Mouse (Mus musculus): Measurements from ENCODE around the gene Nrap. TPM values are rescaled to one million over a fixed set of nuclear protein-coding genes. Genes with fewer than 3 reads are reported as not detected.

The Nrap gene
- 0.10 and 0.16 TPM in 2 replicates for polyA plus RNA-seq (2012; rRNA removed)

DNA sequence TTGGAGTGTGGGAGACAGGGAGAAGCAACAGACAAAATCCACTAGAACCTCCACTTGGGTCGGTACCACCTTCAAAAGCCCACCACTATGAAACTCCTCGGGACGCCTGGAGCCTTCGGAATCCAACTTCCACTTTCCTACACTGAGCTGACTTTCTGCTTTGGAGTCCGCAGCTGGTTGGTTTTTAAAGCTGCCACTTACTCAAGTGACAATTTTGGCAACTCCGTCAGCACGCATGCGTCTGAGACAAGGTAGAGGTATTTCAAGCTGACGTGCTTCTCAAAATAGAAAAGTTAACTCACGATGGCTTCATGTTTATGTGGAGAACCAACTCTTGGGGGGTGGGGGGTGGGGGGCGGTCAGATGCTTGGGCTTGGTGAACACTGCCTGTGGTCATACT is at the start of gene Nrap:
Gene Nrap, minus strand, starts transcription at position 159 of the 400 bp plus-strand sequence.

DNA sequence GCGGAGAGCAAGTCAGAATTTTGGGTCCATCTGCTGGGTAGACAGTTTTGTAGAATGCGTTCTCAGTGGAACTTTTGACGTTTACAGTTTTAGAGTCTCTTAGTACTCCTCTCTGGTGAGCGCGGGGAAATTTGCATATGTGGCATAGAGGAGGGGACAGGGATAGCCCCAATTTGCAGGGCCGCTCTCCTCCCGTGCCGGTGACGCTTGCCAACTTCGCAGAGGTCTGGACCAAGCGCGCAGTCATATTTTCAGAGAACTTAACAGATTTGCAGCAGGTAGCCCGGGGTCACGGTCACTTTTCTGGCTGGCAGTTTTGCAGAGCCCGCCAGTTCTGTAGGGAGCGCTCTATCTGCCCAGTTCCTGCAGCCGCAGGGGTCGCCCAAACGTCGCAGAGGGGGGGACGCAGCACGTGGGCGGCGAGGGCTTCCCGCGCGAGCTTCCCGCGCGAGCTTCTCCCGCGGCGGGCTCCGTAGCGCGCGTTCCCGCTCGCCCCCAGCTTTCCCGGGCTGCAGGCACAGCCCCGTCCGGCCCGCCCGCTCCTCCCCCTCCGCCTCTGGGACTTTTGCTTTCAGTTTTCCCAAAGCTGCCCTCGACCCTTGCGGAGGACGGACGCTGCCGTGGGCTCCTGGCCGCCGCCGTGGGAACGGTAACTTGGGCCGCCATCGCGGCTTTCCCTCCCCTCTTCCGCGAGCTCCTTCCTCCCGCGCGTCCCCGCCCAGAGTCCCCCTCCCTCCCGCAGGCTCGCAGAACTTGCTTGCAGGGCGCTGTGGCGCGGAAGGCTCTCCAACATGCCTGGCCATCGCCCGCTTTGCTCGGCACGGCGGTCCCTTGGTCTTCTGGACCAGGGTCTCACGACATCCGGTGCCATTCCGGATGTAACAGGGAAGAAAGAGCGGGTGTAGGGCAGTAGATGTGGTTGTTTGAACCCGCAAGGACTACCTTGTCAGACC is 7.1 kb upstream of the Nrap start, which contains the start of gene Casp7:
Gene Casp7, plus strand, starts transcription at position 461 of the 953 bp plus-strand sequence.

DNA sequence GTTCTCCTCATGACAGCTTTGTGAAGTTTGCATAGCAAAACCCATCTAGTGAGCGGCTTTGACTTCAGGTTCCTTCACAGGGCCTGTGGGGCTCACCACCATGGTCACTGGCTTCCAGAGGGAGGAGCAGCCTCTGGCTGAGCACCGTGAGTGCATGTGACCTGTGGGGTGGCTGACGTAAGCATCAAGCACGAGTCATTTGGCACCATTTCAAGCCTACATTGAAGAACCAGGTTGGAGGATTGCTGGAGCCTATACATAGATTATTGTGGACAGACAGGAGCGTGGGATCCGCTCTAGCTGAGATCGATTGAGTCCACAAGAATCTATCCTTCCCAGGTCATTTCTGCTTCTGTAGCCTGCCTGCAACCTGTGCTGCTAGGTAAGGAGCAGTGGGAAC is 103.0 kb downstream of the Nrap start, which contains the start of gene Habp2:
Gene Habp2, plus strand, starts transcription at position 272 of the 400 bp plus-strand sequence.

Other genes with a start within 250 kb of the Nrap start
- 62.2 and 67.9 TPM in 2 replicates for gene Habp2, start 102.9 kb downstream of the Nrap start, polyA plus RNA-seq (2012; rRNA removed)
- gene Casp7, start 7.1 kb upstream of the Nrap start, polyA plus RNA-seq (2012; rRNA removed), result 9.2 and 11.5 TPM in 2 replicates
- 0.04 and 0.08 TPM in 2 replicates for gene Plekhs1, start 71.6 kb upstream of the Nrap start, polyA plus RNA-seq (2012; rRNA removed)
- gene Dclre1a, start 158.2 kb upstream of the Nrap start, polyA plus RNA-seq (2012; rRNA removed), result 7.9 and 9.1 TPM in 2 replicates
- 4.5 and 5.0 TPM in 2 replicates for gene Nhlrc2, start 158.2 kb upstream of the Nrap start, polyA plus RNA-seq (2012; rRNA removed)

Measured in liver, embryonic 18 days (tissue).